Mouse (Mus musculus): Measurements from ENCODE around the gene Ncam1. TPM values are rescaled to one million over a fixed set of nuclear protein-coding genes. Genes with fewer than 3 reads are reported as not detected.

Ncam1 gene
- polyA plus RNA-seq, 1 experiment from 2014 or later, result 80.0 TPM

DNA sequence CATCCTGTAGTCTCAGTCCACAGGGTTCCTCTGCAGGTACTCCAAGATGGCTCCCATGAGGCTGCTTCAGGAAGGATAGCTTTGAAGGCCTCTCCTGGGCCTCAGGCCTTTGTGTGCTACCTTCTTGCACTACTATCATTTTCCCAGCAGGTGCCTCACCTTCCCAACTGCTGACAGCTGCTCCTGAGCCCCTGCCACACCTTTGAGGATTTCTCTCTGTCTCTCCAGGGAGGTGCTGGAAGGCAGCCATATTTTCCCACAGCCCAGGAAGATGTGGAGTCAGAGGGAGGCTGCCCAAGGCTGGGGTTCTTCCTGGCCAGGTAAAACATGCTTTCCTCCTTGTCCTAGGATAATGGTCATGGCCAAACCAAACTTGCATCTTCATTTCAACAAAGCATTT, 83.6 kb downstream of the Ncam1 start:
- Histone ChIP-seq H3K9ac (no peak overlapping the region), H3K4me2 (no peak overlapping the region), H3K36me3 (peaks cover 4% of the 10 kb centered on the region; the same call in 1 of the 2 replicates), H3K4me1 (replicated peaks) (no peaks in the 10 kb centered on the region; the same call in 1 of the 2 replicates), H3K4me3 (no peak overlapping the region), H3K27ac (ENCODE audit: poor library complexity, severe bottlenecking) (no peak overlapping the region), H3K27me3 (replicated peaks) (no peaks in the 10 kb centered on the region), H3K9me3 (replicated peaks) (no peaks in the 10 kb centered on the region)
- no peak for ATAC-seq (ENCODE audit: insufficient number of reproducible peaks, low FRiP score)

DNA sequence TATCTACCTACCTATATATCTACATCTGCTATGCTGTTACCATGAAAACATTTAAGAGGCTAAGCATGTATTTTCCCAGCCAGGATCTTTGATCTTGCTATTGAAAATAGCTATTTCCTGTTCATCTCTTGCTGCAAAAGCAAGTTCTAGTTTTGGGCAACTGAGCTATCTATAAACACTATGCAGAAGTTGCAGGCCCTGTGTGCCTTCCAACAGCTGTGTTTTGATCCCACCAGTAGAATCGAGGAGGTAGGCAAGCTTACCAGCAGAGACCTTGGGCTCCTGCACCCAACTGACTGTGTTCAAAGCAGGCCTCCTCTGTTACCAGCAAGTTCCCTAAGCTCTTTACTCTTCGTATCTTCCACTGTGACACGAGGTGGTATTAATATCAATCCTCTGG, 84.6 kb downstream of the Ncam1 start:
- Histone ChIP-seq H3K4me1 (replicated peaks) (no peaks in the 10 kb centered on the region; the same call in 1 of the 2 replicates), H3K36me3 (peaks cover 4% of the 10 kb centered on the region; the same call in 1 of the 2 replicates), H3K9ac (no peak overlapping the region), H3K9me3 (replicated peaks) (no peaks in the 10 kb centered on the region), H3K4me3 (no peak overlapping the region), H3K27ac (ENCODE audit: poor library complexity, severe bottlenecking) (no peak overlapping the region), H3K27me3 (replicated peaks) (no peaks in the 10 kb centered on the region), H3K4me2 (no peak overlapping the region)
- WGBS, result 70% methylated on average over 3 of the region's 3 CpGs
- no peak for ATAC-seq (ENCODE audit: insufficient number of reproducible peaks, low FRiP score)

DNA sequence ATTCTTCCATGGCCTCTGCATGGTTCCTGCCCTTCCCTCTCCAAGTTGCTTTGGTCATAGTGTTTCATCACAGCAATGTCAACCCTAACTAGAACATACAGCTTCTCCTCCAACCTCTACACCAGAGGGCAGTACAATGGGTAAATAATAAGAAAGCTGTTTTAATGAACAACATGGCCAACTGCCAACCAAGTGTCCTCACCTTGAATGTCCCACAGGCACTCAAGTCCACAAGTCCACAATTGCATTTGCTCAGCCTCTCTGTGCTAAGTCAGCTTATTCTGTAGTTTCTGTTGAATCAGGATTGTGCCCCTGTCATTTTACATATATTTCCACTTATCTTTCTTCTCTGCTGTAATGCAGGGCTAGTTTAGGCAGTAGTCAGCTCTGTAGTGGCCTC, 91.1 kb downstream of the Ncam1 start:
- Histone ChIP-seq H3K9me3 (replicated peaks) (no peaks in the 10 kb centered on the region), H3K36me3 (no peaks in the 10 kb centered on the region), H3K4me2 (no peak overlapping the region), H3K9ac (no peak overlapping the region), H3K4me3 (no peak overlapping the region), H3K27ac (ENCODE audit: poor library complexity, severe bottlenecking) (no peak overlapping the region), H3K4me1 (replicated peaks) (no peaks in the 10 kb centered on the region), H3K27me3 (replicated peaks) (no peaks in the 10 kb centered on the region)
- ATAC-seq (ENCODE audit: insufficient number of reproducible peaks, low FRiP score), result no peak

DNA sequence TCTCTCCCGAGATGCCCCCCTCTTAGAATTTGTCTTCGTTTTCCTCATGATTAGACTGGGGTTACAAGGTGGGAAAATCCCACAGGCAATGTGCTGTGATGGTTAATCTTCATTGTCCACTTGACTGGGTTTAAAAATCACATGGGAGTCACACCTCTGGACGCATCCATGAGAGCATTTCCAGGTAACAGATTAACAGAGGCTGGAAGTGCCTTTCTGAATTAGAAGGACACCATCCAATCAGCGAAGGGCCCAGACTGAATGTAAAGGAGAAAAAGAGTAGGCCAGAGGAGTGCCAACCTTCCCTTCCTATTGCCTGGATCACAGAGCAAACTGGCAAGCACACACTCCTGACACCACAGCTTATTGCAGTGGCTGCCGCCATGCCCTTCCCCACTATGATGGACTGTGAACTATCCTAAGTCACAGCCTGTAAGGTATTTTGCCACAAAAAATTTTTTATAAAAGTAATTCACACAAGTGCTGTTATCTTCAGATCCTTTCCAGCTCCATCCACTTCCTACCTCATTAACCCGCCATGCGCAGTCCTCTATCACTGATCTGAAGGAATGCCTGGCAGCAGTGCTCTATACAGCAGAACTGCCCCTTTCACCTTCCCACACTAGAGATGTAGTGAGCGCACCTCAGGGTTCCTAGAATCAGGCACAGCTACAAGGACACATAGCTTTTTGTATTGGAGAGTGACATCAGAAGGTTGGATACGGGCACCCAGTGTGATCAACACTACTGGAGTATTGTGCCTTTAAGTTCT, 94.3 kb downstream of the Ncam1 start:
- Histone ChIP-seq H3K4me3 (no peak overlapping the region), H3K4me2 (no peak overlapping the region), H3K9me3 (replicated peaks) (no peaks in the 10 kb centered on the region), H3K36me3 (no peaks in the 10 kb centered on the region), H3K27me3 (replicated peaks) (no peaks in the 10 kb centered on the region), H3K4me1 (replicated peaks) (no peaks in the 10 kb centered on the region), H3K9ac (no peak overlapping the region), H3K27ac (ENCODE audit: poor library complexity, severe bottlenecking) (no peak overlapping the region)
- WGBS, result 78% methylated on average over 9 of the region's 9 CpGs
- ATAC-seq (ENCODE audit: insufficient number of reproducible peaks, low FRiP score), result no peak

DNA sequence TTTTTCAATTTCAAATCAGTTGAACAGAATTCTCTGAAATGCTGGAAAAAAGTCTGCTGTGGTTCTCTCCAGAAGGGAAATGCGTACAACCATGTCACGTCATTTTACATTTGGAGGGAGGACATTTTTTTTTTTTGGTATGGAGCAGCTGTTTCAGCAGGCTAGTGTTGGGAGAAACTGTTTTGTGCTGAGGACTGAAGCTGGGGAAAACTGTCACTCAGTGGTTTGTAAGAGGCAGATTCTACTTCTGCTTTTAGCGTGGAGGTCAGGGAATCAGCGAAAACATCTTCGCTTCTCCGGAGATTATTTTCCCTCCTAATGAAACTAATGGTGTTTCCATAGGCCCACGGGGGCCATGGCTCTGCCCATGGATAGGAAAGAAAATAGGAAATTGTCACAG, 103.4 kb downstream of the Ncam1 start:
- H3K9me3 ChIP-seq (replicated peaks), result no peaks in the 10 kb centered on the region
- 85% methylated on average over 7 of the region's 7 CpGs for WGBS
- ATAC-seq (ENCODE audit: insufficient number of reproducible peaks, low FRiP score), result no peak
- no peak overlapping the region for H3K27ac ChIP-seq (ENCODE audit: poor library complexity, severe bottlenecking)
- H3K4me1 ChIP-seq (replicated peaks), result peaks cover 12% of the 10 kb centered on the region; the same call in 1 of the 2 replicates
- H3K36me3 ChIP-seq, result no peaks in the 10 kb centered on the region
- H3K9ac ChIP-seq, result no peak overlapping the region
- H3K4me3 ChIP-seq, result no peak overlapping the region
- H3K27me3 ChIP-seq (replicated peaks), result no peaks in the 10 kb centered on the region
- no peak overlapping the region for H3K4me2 ChIP-seq

DNA sequence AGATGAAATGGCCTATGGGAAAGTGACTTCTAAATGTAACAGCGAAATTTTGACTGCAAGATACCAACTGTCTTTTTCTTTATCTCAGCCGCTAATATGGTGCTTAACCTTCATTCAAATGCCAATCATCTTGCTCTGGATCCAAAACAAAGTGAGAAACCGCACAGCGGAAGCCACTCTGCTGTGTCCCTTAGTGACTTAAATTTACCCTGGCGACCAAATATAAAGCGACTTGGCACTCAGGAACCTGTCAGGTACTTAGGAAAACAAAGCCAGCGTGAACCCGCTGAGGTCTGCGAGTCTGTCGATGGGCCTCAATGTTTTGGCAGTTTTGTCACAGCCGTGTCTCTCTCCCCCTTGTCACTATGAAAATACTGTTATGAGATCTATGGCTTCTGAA, 105.9 kb downstream of the Ncam1 start:
- no peak for ATAC-seq (ENCODE audit: insufficient number of reproducible peaks, low FRiP score)

DNA sequence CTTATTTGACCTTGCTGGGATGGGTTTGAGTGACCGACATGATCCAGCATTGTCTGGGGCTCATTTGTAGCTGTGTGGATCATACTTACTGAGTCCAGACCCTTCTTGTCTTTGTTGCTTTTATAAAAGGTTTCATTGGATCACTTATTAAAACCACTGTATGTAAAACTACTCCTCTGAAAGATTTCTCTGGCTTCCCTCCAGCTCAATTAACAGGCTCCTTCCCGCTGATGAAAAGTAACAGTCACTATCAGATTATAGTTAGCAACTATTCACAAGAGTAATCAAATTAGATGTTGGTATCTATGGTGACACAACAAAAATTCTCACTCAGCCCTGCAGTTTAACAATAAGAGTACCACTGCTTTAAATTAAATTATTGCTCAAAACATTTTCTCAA, 107.4 kb downstream of the Ncam1 start:
- no peaks in the 10 kb centered on the region for H3K27me3 ChIP-seq (replicated peaks)
- H3K4me2 ChIP-seq, result no peak overlapping the region
- H3K9me3 ChIP-seq (replicated peaks), result no peaks in the 10 kb centered on the region
- H3K9ac ChIP-seq, result no peak overlapping the region
- H3K36me3 ChIP-seq, result no peaks in the 10 kb centered on the region
- WGBS, result 73% methylated on average over 2 of the region's 2 CpGs
- no peak for ATAC-seq (ENCODE audit: insufficient number of reproducible peaks, low FRiP score)
- no peak overlapping the region for H3K4me3 ChIP-seq
- 0 out of 2 replicates have a peak, but pooled peaks cover 6% of the 10 kb centered on the region for H3K4me1 ChIP-seq (replicated peaks)
- no peak overlapping the region for H3K27ac ChIP-seq (ENCODE audit: poor library complexity, severe bottlenecking)

More for the DNA sequence above, 105.9 kb downstream of the Ncam1 start:
- no peaks in the 10 kb centered on the region for H3K9me3 ChIP-seq (replicated peaks)
- no peaks in the 10 kb centered on the region for H3K36me3 ChIP-seq
- H3K27ac ChIP-seq (ENCODE audit: poor library complexity, severe bottlenecking), result no peak overlapping the region
- H3K27me3 ChIP-seq (replicated peaks), result no peaks in the 10 kb centered on the region
- 66% methylated on average over 11 of the region's 11 CpGs for whole genome bisulfite sequencing
- H3K4me2 ChIP-seq, result no peak overlapping the region
- H3K4me1 ChIP-seq (replicated peaks), result 0 out of 2 replicates have a peak, but pooled peaks cover 6% of the 10 kb centered on the region
- H3K9ac ChIP-seq, result no peak overlapping the region
- H3K4me3 ChIP-seq, result no peak overlapping the region

DNA sequence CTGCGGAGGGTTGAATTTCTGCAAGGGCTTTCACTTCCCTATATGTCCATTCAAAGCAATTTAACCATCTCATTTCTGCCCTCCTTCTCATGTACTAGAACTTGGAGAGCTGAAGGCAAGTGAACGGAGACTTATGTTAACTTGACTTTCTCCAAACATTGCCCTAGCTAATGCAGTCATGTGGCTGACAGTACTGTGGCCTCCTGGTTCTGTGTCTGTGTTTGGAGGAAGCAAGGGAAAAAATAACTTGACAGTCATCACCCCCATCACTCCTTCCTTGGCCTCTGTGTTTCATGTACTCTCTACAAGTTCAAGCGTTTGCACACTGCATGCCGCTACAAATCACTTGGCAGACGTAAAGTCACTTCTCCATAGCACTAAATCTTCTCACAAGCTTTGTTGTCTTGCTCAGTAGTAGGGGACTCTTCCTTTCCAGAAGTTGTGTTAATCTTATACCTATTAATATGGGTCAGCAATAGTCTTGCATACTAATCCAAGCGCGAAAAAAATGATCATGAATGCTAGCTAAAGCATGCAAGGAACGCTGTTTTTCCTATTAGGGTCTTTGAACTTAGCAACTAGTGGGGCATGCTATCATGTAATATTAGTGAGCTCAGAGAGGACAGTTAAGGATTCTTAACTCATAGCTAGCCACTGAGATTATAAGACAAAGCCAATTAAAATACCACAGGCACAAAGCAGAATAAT, 115.0 kb downstream of the Ncam1 start:
- H3K27me3 ChIP-seq (replicated peaks), result no peaks in the 10 kb centered on the region
- H3K9ac ChIP-seq, result no peak overlapping the region
- H3K9me3 ChIP-seq (replicated peaks), result no peaks in the 10 kb centered on the region
- no peak overlapping the region for H3K4me3 ChIP-seq
- no peak for ATAC-seq (ENCODE audit: insufficient number of reproducible peaks, low FRiP score)
- H3K4me2 ChIP-seq, result no peak overlapping the region
- 76% methylated on average over 8 of the region's 8 CpGs for WGBS
- H3K4me1 ChIP-seq (replicated peaks), result 0 out of 2 replicates have a peak, but pooled peaks cover 10% of the 10 kb centered on the region
- no peak overlapping the region for H3K27ac ChIP-seq (ENCODE audit: poor library complexity, severe bottlenecking)
- H3K36me3 ChIP-seq, result no peaks in the 10 kb centered on the region

DNA sequence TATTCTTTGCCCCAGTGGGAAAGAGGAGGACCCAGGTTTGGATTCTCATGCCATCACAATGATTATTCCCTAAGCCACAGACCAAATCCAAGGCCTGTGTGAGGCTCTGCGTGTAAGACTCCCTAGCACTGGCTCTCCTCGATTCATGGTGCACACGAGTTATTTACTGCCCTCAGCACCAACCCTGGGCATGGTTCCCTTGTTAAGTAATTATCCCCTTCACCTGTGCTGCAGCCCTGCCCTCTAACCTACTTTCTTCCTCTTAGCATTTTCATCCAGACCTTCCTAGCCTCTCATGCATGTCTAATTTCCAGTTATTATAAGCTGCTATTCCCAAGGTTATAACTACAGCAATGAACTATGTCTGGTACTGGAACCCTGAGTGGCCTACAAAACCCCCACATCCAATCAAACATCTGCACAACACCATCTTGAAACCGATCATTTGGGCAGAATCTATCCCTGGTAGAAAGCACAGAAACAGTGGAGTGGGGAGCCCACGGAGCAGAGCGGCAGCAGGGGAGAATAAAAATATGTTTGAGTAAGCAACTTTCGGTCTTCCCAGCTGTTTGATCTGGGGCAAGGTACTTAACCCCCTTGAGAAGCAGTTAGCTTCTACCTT, 116.8 kb downstream of the Ncam1 start:
- no peak for ATAC-seq (ENCODE audit: insufficient number of reproducible peaks, low FRiP score)
- 74% methylated on average over 7 of the region's 7 CpGs for WGBS
- H3K27ac ChIP-seq (ENCODE audit: poor library complexity, severe bottlenecking), result no peak overlapping the region

DNA sequence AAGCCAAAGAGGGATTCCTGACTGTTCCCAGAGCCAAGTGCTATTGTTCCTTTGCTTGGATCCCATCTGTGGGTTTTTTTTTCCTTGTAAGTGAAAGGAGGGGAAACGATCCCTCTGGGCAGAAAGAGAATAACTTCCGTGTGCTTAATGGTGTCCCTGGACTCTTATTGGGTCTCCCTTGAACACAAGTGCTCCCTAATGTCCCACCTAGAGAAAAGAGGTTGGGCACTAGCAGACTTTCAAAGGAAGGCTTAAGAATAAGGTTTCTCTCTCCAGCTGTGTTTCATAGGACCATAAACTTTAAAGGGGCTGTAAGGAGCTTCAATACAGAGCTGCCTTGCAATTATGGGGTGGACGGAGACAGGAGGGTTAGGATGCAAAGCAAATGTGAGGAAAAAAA, 119.5 kb downstream of the Ncam1 start:
- Histone ChIP-seq H3K4me1 (replicated peaks) (0 out of 2 replicates have a peak, but pooled peaks cover 18% of the 10 kb centered on the region), H3K9ac (no peak overlapping the region), H3K9me3 (replicated peaks) (no peaks in the 10 kb centered on the region), H3K4me3 (no peak overlapping the region), H3K27me3 (replicated peaks) (no peaks in the 10 kb centered on the region), H3K27ac (ENCODE audit: poor library complexity, severe bottlenecking) (no peak overlapping the region), H3K4me2 (no peak overlapping the region), H3K36me3 (no peaks in the 10 kb centered on the region)
- no peak for ATAC-seq (ENCODE audit: insufficient number of reproducible peaks, low FRiP score)
- 62% methylated on average over 3 of the region's 3 CpGs for WGBS

More for the DNA sequence above, 116.8 kb downstream of the Ncam1 start:
- H3K4me3 ChIP-seq, result no peak overlapping the region
- no peak overlapping the region for H3K4me2 ChIP-seq
- H3K9ac ChIP-seq, result no peak overlapping the region
- no peaks in the 10 kb centered on the region for H3K9me3 ChIP-seq (replicated peaks)
- no peaks in the 10 kb centered on the region for H3K27me3 ChIP-seq (replicated peaks)
- no peaks in the 10 kb centered on the region for H3K36me3 ChIP-seq
- 0 out of 2 replicates have a peak, but pooled peaks cover 10% of the 10 kb centered on the region for H3K4me1 ChIP-seq (replicated peaks)

All from heart, embryonic 12.5 days (tissue).